Mouse (Mus musculus): ENCODE data around the gene Il20rb. TPM values are rescaled to one million over a fixed set of nuclear protein-coding genes. Genes with fewer than 3 reads are reported as not detected.

Il20rb gene
- total and polyA plus RNA-seq, 2 experiments from 2014 or later = 2.3 to 2.4 TPM

- Histone ChIP-seq H3K9ac (replicated peaks; ENCODE audit: low read length) (no peak overlapping the region), H3K9me3 (ENCODE audit: low read length) (no peaks in the 10 kb centered on the region), H3K4me2 (ENCODE audit: low read depth, low read length) (peak overlapping the region; percentile 64), H3K27me3 (ENCODE audit: insufficient read depth, low read length) (no peaks in the 10 kb centered on the region), H3K36me3 (ENCODE audit: insufficient read depth, low read length) (no peaks in the 10 kb centered on the region), H3K27ac (no peak overlapping the region), H3K4me3 (ENCODE audit: low read length) (peak overlapping the region; percentile 34), H3K4me1 (ENCODE audit: insufficient read depth, low read length) (no peaks in the 10 kb centered on the region)
- no peak for DNase-seq (ENCODE audit: low spot score)
- 11% methylated on average over 9 of the region's 9 CpGs for whole genome bisulfite sequencing
- ATAC-seq = peak; percentile 21; the same call in 1 of the 2 replicates
- TF ChIP-seq CTCF (IDR thresholded peaks at IDR 0.05; ENCODE audit: low read depth) = no peak
These were observed 32.0 kb downstream of the Il20rb start for GRCm38 (mm10) chr9:100454664-100454993.

GRCm38 (mm10) chr9:100453944-100454663 lies 32.5 kb downstream of the Il20rb start:
- peak overlapping the region; percentile 64 for H3K4me2 ChIP-seq (ENCODE audit: low read depth, low read length)
- no peaks in the 10 kb centered on the region for H3K36me3 ChIP-seq (ENCODE audit: insufficient read depth, low read length)
- H3K4me1 ChIP-seq (ENCODE audit: insufficient read depth, low read length) = no peaks in the 10 kb centered on the region
- peak; percentile 85 for TF ChIP-seq CTCF (IDR thresholded peaks at IDR 0.05; ENCODE audit: low read depth)
- peak overlapping the region; percentile 34 for H3K4me3 ChIP-seq (ENCODE audit: low read length)
- peak; percentile 60; the same call in 1 of the 2 replicates for ATAC-seq
- H3K9me3 ChIP-seq (ENCODE audit: low read length) = no peaks in the 10 kb centered on the region
- H3K27ac ChIP-seq = no peak overlapping the region
- H3K27me3 ChIP-seq (ENCODE audit: insufficient read depth, low read length) = no peaks in the 10 kb centered on the region
- 6% methylated on average over 24 of the region's 25 CpGs for WGBS
- H3K9ac ChIP-seq (replicated peaks; ENCODE audit: low read length) = no peak overlapping the region
- DNase-seq (ENCODE audit: low spot score) = peak; percentile 94

- H3K4me1 ChIP-seq (ENCODE audit: insufficient read depth, low read length) = no peaks in the 10 kb centered on the region
- no peak overlapping the region for H3K4me2 ChIP-seq (ENCODE audit: low read depth, low read length)
- no peak for DNase-seq (ENCODE audit: low spot score)
- H3K9ac ChIP-seq (replicated peaks; ENCODE audit: low read length) = no peak overlapping the region
- no peak overlapping the region for H3K4me3 ChIP-seq (ENCODE audit: low read length)
- TF ChIP-seq CTCF (IDR thresholded peaks at IDR 0.05; ENCODE audit: low read depth) = no peak
- H3K27me3 ChIP-seq (ENCODE audit: insufficient read depth, low read length) = peaks cover 4% of the 10 kb centered on the region; the same call in 1 of the 2 replicates
- H3K9me3 ChIP-seq (ENCODE audit: low read length) = no peaks in the 10 kb centered on the region
- 60% methylated on average over 6 of the region's 6 CpGs for WGBS
- H3K27ac ChIP-seq = no peak overlapping the region
- no peaks in the 10 kb centered on the region for H3K36me3 ChIP-seq (ENCODE audit: insufficient read depth, low read length)
- no peak for ATAC-seq
These were observed 34.2 kb downstream of the Il20rb start for GRCm38 (mm10) chr9:100452432-100452831.

DNA sequence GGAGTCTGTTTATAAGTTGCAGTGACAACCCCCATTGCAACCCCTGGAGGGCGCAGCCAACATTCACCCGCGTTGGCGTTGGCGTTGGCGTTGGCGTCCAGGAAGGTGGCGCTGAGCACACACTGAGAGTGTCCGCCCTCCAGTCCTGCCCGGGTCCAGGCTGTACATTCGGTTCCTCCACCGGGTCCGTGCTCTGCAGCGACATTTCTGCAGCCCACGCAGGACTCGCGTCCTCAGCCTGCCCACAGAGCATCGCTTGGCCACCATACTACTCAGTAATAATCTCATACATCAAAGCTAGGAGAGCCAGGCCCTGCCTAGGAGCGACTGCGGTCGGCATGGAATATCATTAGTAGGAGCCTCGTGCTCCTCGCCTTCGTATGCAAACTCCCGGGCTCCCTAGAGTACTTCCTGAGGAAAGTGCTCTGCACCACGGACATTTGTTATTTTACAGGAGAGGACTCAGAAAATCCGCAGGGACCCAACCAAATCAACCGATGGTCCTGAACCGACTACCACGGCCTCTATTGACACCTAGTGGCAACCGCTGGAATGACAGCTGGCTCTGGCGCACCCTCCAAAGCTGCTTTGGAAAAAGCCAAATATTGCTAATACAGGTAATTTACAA lies 40.4 kb downstream of the Il20rb start:
- peak; percentile 89 for TF ChIP-seq CTCF (IDR thresholded peaks at IDR 0.05; ENCODE audit: low read depth)
- H3K36me3 ChIP-seq (ENCODE audit: insufficient read depth, low read length) = no peaks in the 10 kb centered on the region
- H3K27ac ChIP-seq = peak overlapping the region; percentile 81; the same call in 1 of the 2 replicates
- peak overlapping the region; percentile 41 for H3K4me3 ChIP-seq (ENCODE audit: low read length)
- H3K9ac ChIP-seq (replicated peaks; ENCODE audit: low read length) = peak overlapping the region; percentile 47
- peaks cover 6% of the 10 kb centered on the region; the same call in 1 of the 2 replicates for H3K27me3 ChIP-seq (ENCODE audit: insufficient read depth, low read length)
- DNase-seq (ENCODE audit: low spot score) = peak; percentile 93
- peak overlapping the region; percentile 68 for H3K4me2 ChIP-seq (ENCODE audit: low read depth, low read length)
- WGBS = under 1% methylated on average over 32 of the region's 32 CpGs
- H3K9me3 ChIP-seq (ENCODE audit: low read length) = no peaks in the 10 kb centered on the region
- ATAC-seq = peak; percentile 95
- 0 out of 2 replicates have a peak, but pooled peaks cover 2% of the 10 kb centered on the region for H3K4me1 ChIP-seq (ENCODE audit: insufficient read depth, low read length)

- H3K4me3 ChIP-seq (ENCODE audit: low read length) = no peak overlapping the region
- peaks cover 9% of the 10 kb centered on the region; the same call in 1 of the 2 replicates for H3K4me1 ChIP-seq (ENCODE audit: insufficient read depth, low read length)
- H3K36me3 ChIP-seq (ENCODE audit: insufficient read depth, low read length) = no peaks in the 10 kb centered on the region
- H3K4me2 ChIP-seq (ENCODE audit: low read depth, low read length) = peak overlapping the region; percentile 37
- ATAC-seq (peak; percentile 91), DNase-seq (ENCODE audit: low spot score) (peak; percentile 84)
- TF ChIP-seq CTCF (IDR thresholded peaks at IDR 0.05; ENCODE audit: low read depth) = no peak
- H3K9me3 ChIP-seq (ENCODE audit: low read length) = no peaks in the 10 kb centered on the region
- no peaks in the 10 kb centered on the region for H3K27me3 ChIP-seq (ENCODE audit: insufficient read depth, low read length)
- 47% methylated on average over 9 of the region's 9 CpGs for WGBS
- H3K27ac ChIP-seq = peak overlapping the region; percentile 65
- peak overlapping the region; percentile 35; the same call in 1 of the 2 replicates for H3K9ac ChIP-seq (replicated peaks; ENCODE audit: low read length)
These were observed 46.3 kb downstream of the Il20rb start for GRCm38 (mm10) chr9:100440111-100440790.

DNA sequence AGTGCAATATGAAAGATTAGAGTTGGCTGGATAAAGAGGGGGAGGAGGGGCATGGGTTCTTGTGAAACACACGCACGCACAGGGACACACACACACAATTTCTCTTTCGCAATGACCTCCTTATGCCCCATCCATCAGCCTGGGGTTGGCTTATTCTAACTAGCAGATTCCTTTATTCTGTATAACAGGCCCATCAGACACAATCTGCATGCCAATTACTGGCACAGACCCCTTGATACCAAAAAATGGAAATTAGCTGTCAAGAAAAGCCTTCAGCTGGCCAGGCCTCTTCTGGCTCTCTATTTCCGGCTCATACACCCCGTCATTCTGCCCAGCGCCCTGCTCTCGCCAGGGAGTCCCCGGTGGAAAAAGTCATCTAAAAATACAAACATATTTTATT lies 47.1 kb downstream of the Il20rb start:
- H3K36me3 ChIP-seq (ENCODE audit: insufficient read depth, low read length) = no peaks in the 10 kb centered on the region
- H3K4me3 ChIP-seq (ENCODE audit: low read length) = no peak overlapping the region
- WGBS = 28% methylated on average over 8 of the region's 8 CpGs
- no peak for TF ChIP-seq CTCF (IDR thresholded peaks at IDR 0.05; ENCODE audit: low read depth)
- H3K4me1 ChIP-seq (ENCODE audit: insufficient read depth, low read length) = peaks cover 9% of the 10 kb centered on the region; the same call in 1 of the 2 replicates
- H3K27ac ChIP-seq = peak overlapping the region; percentile 65
- H3K27me3 ChIP-seq (ENCODE audit: insufficient read depth, low read length) = no peaks in the 10 kb centered on the region
- peak overlapping the region; percentile 37 for H3K4me2 ChIP-seq (ENCODE audit: low read depth, low read length)
- ATAC-seq (peak; percentile 84), DNase-seq (ENCODE audit: low spot score) (peak; percentile 67)
- peak overlapping the region; percentile 35; the same call in 1 of the 2 replicates for H3K9ac ChIP-seq (replicated peaks; ENCODE audit: low read length)
- no peaks in the 10 kb centered on the region for H3K9me3 ChIP-seq (ENCODE audit: low read length)
